Mouse (Mus musculus) left cerebral cortex, adult 2 months (tissue): Measurements from ENCODE around the gene Fsip2. TPM values are rescaled to one million over a fixed set of nuclear protein-coding genes. Genes with fewer than 3 reads are reported as not detected.

Experiments used
- DNase-seq, 2 experiments: peaks; one replicate each; pipeline ENCODE4 v3.0.0; 2021 to 2022; ENCODE audit warnings: low spot score in 2 of 2, mixed read lengths in 1 of 2; ENCODE audit errors: extremely low spot score in 1 of 2
- H3K27ac ChIP-seq: fragments of 200-600 bp; 2 replicates; pipeline ENCODE4 v1.8.1; 2022
- H3K4me3 ChIP-seq: fragments of 200-600 bp; 2 replicates; pipeline ENCODE4 v1.8.1; 2022
- CTCF ChIP-seq: fragments of 200-600 bp; IDR thresholded peaks from 2 replicates; pipeline ENCODE4 v1.8.1; 2022; ENCODE audit warnings: antibody characterized with exemption, mild to moderate bottlenecking, moderate library complexity
- intact Hi-C: fragments of 180-260 bp; cut with DNase I; formaldehyde crosslinking; loops from one replicate; pipeline ENCODE4 v1.15.1; 2025
- long read RNA-seq, 2 experiments: library from polyadenylated mRNA; stranded (forward); transcript quantifications; one replicate each; pipeline ENCODE4 v2.0.0; 2021; ENCODE audit warnings: borderline mapping rate in 2 of 2
- total RNA-seq, 2 experiments: library from RNA; stranded (reverse); gene quantifications; 2 replicates each; pipeline ENCODE4 v1.2.3; 2021

The Fsip2 gene
- not detected for total RNA-seq
- long read RNA-seq, experiment 1, result 0 reads
- long read RNA-seq, experiment 2, result 0 reads

DNA sequence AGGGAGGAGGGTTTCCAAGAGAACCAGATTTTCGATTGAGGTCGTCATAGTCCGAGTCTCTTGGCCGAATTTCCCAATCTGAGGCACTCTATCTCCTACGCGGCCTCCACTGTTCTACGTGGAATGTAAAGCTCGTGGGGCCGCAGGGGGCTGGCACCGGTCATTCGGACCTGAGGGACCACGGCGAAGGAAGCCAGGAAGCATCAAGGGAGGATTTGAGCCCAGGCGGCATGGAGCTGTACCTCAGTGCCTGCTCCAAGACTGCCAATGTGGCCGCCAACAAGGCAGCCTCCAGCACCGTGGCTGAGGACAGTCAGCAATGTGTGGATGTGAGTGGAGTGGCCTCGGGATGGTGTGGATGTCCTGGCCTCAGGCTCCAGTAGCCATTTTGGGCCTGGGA is at the start of gene Fsip2:
Fsip2 (plus strand) TSS at position 163 of the 400 bp plus-strand sequence.
- intact Hi-C loops, result no loop called here
- Histone ChIP-seq H3K4me3 (no peak within 1 kb of the TSS), H3K27ac (no peak within 1 kb of the TSS)
- TF ChIP-seq CTCF, result no peak
- no peak for DNase-seq

DNA sequence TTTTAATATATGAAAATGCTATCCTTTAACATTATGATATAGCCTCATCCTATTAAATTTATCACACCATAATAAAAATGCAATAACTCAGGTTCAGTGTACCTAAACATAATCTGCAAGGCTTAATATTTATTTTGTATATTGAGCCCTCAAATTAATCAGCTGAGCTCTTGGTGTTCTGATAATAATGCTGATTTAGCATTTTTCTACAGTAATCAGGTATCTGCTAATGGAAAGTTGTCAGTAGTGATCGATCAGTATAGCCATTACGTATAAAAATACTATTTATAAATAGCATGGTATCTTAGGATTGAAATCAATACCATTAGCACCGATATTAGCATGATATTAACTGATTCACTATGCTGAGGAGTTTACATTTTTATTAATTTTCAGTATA is 20.0 kb downstream of the Fsip2 start:
- no peak for DNase-seq
- no peak overlapping the region for H3K4me3 ChIP-seq
- no peak overlapping the region for H3K27ac ChIP-seq
- TF ChIP-seq CTCF, result no peak
- intact Hi-C loops, result no loop called here

DNA sequence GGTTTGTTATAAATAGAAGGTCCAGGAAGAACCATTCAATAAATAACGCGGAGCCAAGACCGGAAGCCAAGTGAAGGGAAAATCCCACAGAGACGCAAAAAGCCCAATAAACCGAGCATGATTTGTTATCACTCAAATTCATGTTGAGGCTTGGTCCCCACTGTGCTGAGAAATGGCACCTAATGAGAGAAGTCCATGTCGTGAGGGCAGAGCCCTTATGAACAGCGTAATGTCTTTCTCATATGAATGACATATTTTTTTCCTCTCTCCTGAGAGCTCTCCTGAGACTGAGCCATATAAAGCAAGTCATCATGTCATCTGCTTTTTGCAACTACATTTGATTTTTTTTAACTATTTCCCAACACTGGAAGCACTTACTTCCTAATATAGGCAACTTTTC is 82.4 kb downstream of the Fsip2 start:
- no peak overlapping the region for H3K27ac ChIP-seq
- H3K4me3 ChIP-seq, result no peak overlapping the region
- no peak for DNase-seq
- TF ChIP-seq CTCF, result no peak
- intact Hi-C loops, result no loop called here

DNA sequence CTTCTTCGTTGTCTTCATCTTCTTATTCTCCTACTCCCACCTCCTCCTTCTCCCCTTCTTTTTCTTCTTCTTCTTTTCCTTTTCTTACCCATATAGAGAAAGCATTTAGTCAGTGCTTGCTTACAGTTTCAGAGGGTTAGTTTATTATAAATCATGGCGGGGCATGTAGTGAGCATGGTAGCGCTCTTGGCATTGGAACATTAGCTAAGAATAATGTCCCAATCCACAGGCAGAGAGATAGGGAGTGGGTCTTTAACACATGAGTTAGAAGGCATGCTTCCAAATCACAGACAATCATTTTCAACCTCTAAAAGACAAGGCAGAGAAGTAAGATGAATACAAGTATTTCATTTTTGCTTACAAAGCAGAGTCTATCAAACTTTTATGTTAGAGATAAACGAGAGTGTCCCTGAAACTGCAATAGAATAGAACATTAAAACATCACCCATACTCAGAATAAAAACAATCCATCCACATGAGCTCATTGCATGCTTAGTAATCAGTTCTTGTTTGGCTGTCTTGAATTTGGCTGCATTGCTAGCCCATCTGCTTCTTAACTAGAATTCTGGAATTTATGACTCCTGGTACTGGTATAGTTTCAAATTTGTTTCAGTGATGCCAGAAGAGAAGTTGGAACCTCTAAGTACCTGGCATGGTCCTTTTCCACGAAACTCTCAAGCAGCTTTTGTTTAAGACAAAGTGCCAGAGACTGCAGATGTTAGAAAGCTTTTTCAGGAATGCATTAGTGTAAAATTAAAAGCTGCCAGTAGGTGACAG is 109.7 kb downstream of the Fsip2 start:
- Histone ChIP-seq H3K27ac (no peak overlapping the region), H3K4me3 (no peak overlapping the region)
- no peak for DNase-seq
- TF ChIP-seq CTCF, result no peak
- intact Hi-C loops, result no loop called here
